In the genomic region with DNA sequence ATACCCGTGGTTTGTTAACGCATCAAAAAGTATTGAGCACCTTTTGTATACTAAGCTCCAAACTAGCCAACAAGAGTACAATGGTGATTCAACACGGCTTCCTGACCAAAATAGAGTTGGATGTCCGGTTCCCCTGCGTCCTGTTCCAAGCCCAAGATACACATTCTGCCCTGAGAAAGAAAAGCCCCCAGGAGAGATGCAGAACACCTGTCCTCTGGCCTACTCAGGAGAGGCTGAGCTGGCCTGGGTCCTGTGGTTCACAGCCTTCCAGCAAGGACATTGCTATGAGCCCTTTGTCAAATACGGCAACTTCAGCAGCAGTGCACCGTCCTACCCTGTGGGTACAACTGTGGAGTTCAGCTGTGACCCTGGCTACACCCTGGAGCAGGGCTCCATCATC, we compare ENCODE assay signal across 26 mouse cellular contexts. TPM values are rescaled to one million over a fixed set of nuclear protein-coding genes. Genes with fewer than 3 reads are reported as not detected.
DNase-seq lines count a peak whose midpoint lies in the region; ATAC-seq and TF ChIP-seq lines count a peak whose summit lies in the region.
"Had no signal": no experiment of that assay in that cellular context is flagged by ENCODE, and none has a peak within 500 bp of the region (broad histone marks: within the 10 kb centered on the region; RNA-seq: fewer than 3 reads in every experiment).

No protein-coding gene starts in this region.

- no peak for TF ChIP-seq POLR2A in heart, adult 2 months (IDR thresholded peaks at IDR 0.05; ENCODE audit: insufficient read depth, low read depth, low read length)

- H3K79me2 ChIP-seq in heart, adult 2 months (replicated peaks; ENCODE audit: control insufficient read depth, insufficient read depth, low read length): no peaks in the 10 kb centered on the region

- no peaks in the 10 kb centered on the region for H3K9me3 ChIP-seq in forebrain, embryonic 12.5 days
- no peaks in the 10 kb centered on the region for H3K9me3 ChIP-seq in forebrain, embryonic 11.5 days (ENCODE audit: control insufficient read depth, low read length)
- peaks cover 4% of the 10 kb centered on the region for H3K9me3 ChIP-seq in megakaryocyte, embryonic 14.5 days
- H3K9me3 ChIP-seq: embryonic facial prominence, embryonic 12.5 days; embryonic facial prominence, embryonic 15.5 days; forebrain, embryonic 13.5 days; hindbrain, embryonic 10.5 days; hindbrain, embryonic 13.5 days; intestine, embryonic 15.5 days had no signal

- H3K27ac ChIP-seq in forebrain, embryonic 12.5 days: no peak overlapping the region
- no peak overlapping the region for H3K27ac ChIP-seq in forebrain, embryonic 11.5 days (ENCODE audit: low read depth, low read length)
- H3K27ac ChIP-seq in heart, adult 2 months: peak overlapping the region; percentile 68
- H3K27ac ChIP-seq: embryonic facial prominence, embryonic 12.5 days; embryonic facial prominence, embryonic 15.5 days; forebrain, embryonic 13.5 days; hindbrain, embryonic 10.5 days; hindbrain, embryonic 13.5 days; intestine, embryonic 15.5 days had no signal

- no peak for DNase-seq in forebrain, embryonic 11.5 days (ENCODE audit: low spot score)
- no peak for DNase-seq in heart, adult 2 months
- DNase-seq in heart, postnatal 10 days: no peak
- DNase-seq in adrenal gland, adult 2 months: no peak
- DNase-seq: adrenal gland, adult 8-10 months; adrenal gland, postnatal 25 days; cerebellum, adult 11 months; cerebellum, adult 8-10 months; gastrocnemius, postnatal 25 days; heart, postnatal 36 days; kidney, adult 11 months; kidney, adult 8-10 months had no signal

- WGBS in forebrain, embryonic 12.5 days: 91% methylated on average over 7 of the region's 7 CpGs
- 89% methylated on average over 7 of the region's 7 CpGs for WGBS in forebrain, embryonic 11.5 days
- WGBS in heart, adult 2 months: 58% methylated on average over 7 of the region's 7 CpGs

- no peak overlapping the region for H3K4me3 ChIP-seq in forebrain, embryonic 12.5 days (replicated peaks)
- H3K4me3 ChIP-seq in forebrain, embryonic 11.5 days (ENCODE audit: low read depth, low read length): no peak overlapping the region
- H3K4me3 ChIP-seq in heart, adult 2 months: peak overlapping the region; percentile 22; the same call in 1 of the 2 replicates
- peak overlapping the region; percentile 26 for H3K4me3 ChIP-seq in megakaryocyte, embryonic 14.5 days (replicated peaks)
- H3K4me3 ChIP-seq: embryonic facial prominence, embryonic 12.5 days; embryonic facial prominence, embryonic 15.5 days; forebrain, embryonic 13.5 days; hindbrain, embryonic 10.5 days; hindbrain, embryonic 13.5 days; intestine, embryonic 15.5 days had no signal

- intact Hi-C loops in heart, adult 2 months (cut with DNase I): no loop called here
- intact Hi-C loops in heart, postnatal 10 days (cut with DNase I): no loop called here

- H3K27me3 ChIP-seq in forebrain, embryonic 12.5 days: peaks cover 83% of the 10 kb centered on the region
- H3K27me3 ChIP-seq in forebrain, embryonic 11.5 days (ENCODE audit: control insufficient read depth, insufficient read depth, low read length): peaks cover 2% of the 10 kb centered on the region; the same call in 1 of the 2 replicates
- H3K27me3 ChIP-seq in heart, adult 2 months (ENCODE audit: control insufficient read depth, insufficient read depth, low read length): 0 out of 2 replicates have a peak, but pooled peaks cover 2% of the 10 kb centered on the region
- H3K27me3 ChIP-seq in megakaryocyte, embryonic 14.5 days (replicated peaks): peaks cover 83% of the 10 kb centered on the region

- no peak for TF ChIP-seq EP300 in heart, adult 2 months (IDR thresholded peaks at IDR 0.05; ENCODE audit: insufficient read depth, low read depth, low read length)

- no peak for TF ChIP-seq CTCF in heart, adult 2 months (IDR thresholded peaks at IDR 0.05)

- peaks cover 21% of the 10 kb centered on the region; the same call in 1 of the 2 replicates for H3K36me3 ChIP-seq in forebrain, embryonic 12.5 days (replicated peaks)
- H3K36me3 ChIP-seq in forebrain, embryonic 11.5 days (ENCODE audit: control insufficient read depth, insufficient read depth, low read length): no peaks in the 10 kb centered on the region
- H3K36me3 ChIP-seq in heart, adult 2 months (ENCODE audit: control insufficient read depth, insufficient read depth, low read length): no peaks in the 10 kb centered on the region
- H3K36me3 ChIP-seq in megakaryocyte, embryonic 14.5 days (replicated peaks; ENCODE audit: low read length): no peaks in the 10 kb centered on the region
- H3K36me3 ChIP-seq: embryonic facial prominence, embryonic 12.5 days; embryonic facial prominence, embryonic 15.5 days; hindbrain, embryonic 10.5 days; intestine, embryonic 15.5 days had no signal

- ATAC-seq in forebrain, embryonic 12.5 days (ENCODE audit: low FRiP score): peak; percentile 30; the same call in 1 of the 2 replicates
- no peak for ATAC-seq in forebrain, embryonic 11.5 days (replicated peaks; ENCODE audit: low FRiP score)
- ATAC-seq in megakaryocyte, adult 5-6 weeks (ENCODE audit: poor library complexity, severe bottlenecking): no peak
- ATAC-seq: CD4-positive, CD25-positive, alpha-beta regulatory T cell, adult 4 months; forebrain, embryonic 13.5 days; forebrain, embryonic 16.5 days; intestine, embryonic 15.5 days had no signal

- no peak overlapping the region for H3K9ac ChIP-seq in forebrain, embryonic 12.5 days
- no peak overlapping the region for H3K9ac ChIP-seq in forebrain, embryonic 11.5 days (ENCODE audit: low read length)
- H3K9ac ChIP-seq in heart, adult 2 months (ENCODE audit: low read depth, low read length): no peak overlapping the region
- H3K9ac ChIP-seq: embryonic facial prominence, embryonic 12.5 days; embryonic facial prominence, embryonic 15.5 days; forebrain, embryonic 13.5 days; hindbrain, embryonic 13.5 days; intestine, embryonic 15.5 days had no signal

- no peak overlapping the region for H3K4me2 ChIP-seq in forebrain, embryonic 12.5 days
- no peak overlapping the region for H3K4me2 ChIP-seq in forebrain, embryonic 11.5 days (ENCODE audit: low read depth, low read length, severe bottlenecking)
- H3K4me2 ChIP-seq: embryonic facial prominence, embryonic 12.5 days; embryonic facial prominence, embryonic 15.5 days; forebrain, embryonic 13.5 days; hindbrain, embryonic 13.5 days; intestine, embryonic 15.5 days had no signal

- H3K4me1 ChIP-seq in forebrain, embryonic 12.5 days: no peaks in the 10 kb centered on the region
- no peaks in the 10 kb centered on the region for H3K4me1 ChIP-seq in forebrain, embryonic 11.5 days (replicated peaks; ENCODE audit: control insufficient read depth, insufficient read depth, low read length)
- H3K4me1 ChIP-seq in heart, adult 2 months (ENCODE audit: control insufficient read depth, insufficient read depth, low read length): peaks cover 4% of the 10 kb centered on the region
- H3K4me1 ChIP-seq in megakaryocyte, embryonic 14.5 days: no peaks in the 10 kb centered on the region; the same call in 1 of the 2 replicates
- H3K4me1 ChIP-seq: embryonic facial prominence, embryonic 12.5 days; embryonic facial prominence, embryonic 15.5 days; forebrain, embryonic 13.5 days; hindbrain, embryonic 13.5 days; intestine, embryonic 15.5 days had no signal

RNA-seq across cellular contexts. Expression of a gene that starts 9.0 kb away (rescaled TPM):
- polyA plus RNA-seq in forebrain, embryonic 12.5 days (2016; fragmentation: Nextera tagmentation; extraction: Ambion mirVana): 29.1 and 29.6 TPM in 2 replicates
- 29.6 and 30.5 TPM in 2 replicates for polyA plus RNA-seq in forebrain, embryonic 11.5 days (2014; fragmentation: Nextera tagmentation; extraction: Ambion mirVana)
- 10 to 100 TPM; 23.6 to 30.5 TPM for total RNA-seq in heart, adult 2 months (2021)
- polyA plus RNA-seq in heart, adult 2 months (2012; rRNA removed): 22.3 and 25.3 TPM in 2 replicates
- 10 to 100 TPM; 39.5 to 41.7 TPM for total RNA-seq in heart, postnatal 10 days (2021)
- polyA plus RNA-seq in megakaryocyte, embryonic 14.5 days (2012; ENCODE audit: insufficient read depth, low replicate concordance): 75.4 and 178 TPM in 2 replicates
- 51.2 and 64.5 TPM in 2 replicates for total RNA-seq in megakaryocyte, adult 5-6 weeks (2015)
- 21.0 and 26.3 TPM in 2 replicates for total RNA-seq in megakaryocyte, adult 5-6 weeks (2017)
- total RNA-seq in adrenal gland, adult 2 months (2021): 10 to 100 TPM; 47.1 to 53.2 TPM
- polyA plus RNA-seq in adrenal gland, adult 2 months (2012; rRNA removed): 69.1 and 70.3 TPM in 2 replicates

RNA-seq across cellular contexts. Expression of a gene that starts 42.9 kb away (rescaled TPM):
- 54.0 and 62.2 TPM in 2 replicates for polyA plus RNA-seq in forebrain, embryonic 12.5 days (2016; fragmentation: Nextera tagmentation; extraction: Ambion mirVana)
- 14.3 and 16.7 TPM in 2 replicates for polyA plus RNA-seq in forebrain, embryonic 11.5 days (2014; fragmentation: Nextera tagmentation; extraction: Ambion mirVana)
- total RNA-seq in heart, adult 2 months (2021): under 1 TPM; 0.68 to 0.80 TPM
- polyA plus RNA-seq in heart, adult 2 months (2012; rRNA removed): 0.59 and 0.70 TPM in 2 replicates
- under 1 TPM; 0.22 to 0.64 TPM for total RNA-seq in heart, postnatal 10 days (2021)
- not detected in 2 replicates for polyA plus RNA-seq in megakaryocyte, embryonic 14.5 days (2012; ENCODE audit: insufficient read depth, low replicate concordance)
- not detected in 2 replicates for total RNA-seq in megakaryocyte, adult 5-6 weeks (2015)
- not detected in 2 replicates for total RNA-seq in megakaryocyte, adult 5-6 weeks (2017)
- 1 to 10 TPM; 2.9 to 4.4 TPM for total RNA-seq in adrenal gland, adult 2 months (2021)
- 1.5 and 2.0 TPM in 2 replicates for polyA plus RNA-seq in adrenal gland, adult 2 months (2012; rRNA removed)
- total RNA-seq: common myeloid progenitor, adult 5-6 weeks had no signal
- polyA plus RNA-seq: C2C12; CD4-positive, CD25-positive, alpha-beta regulatory T cell, adult 4 months; heart, postnatal 0 days had no signal

RNA-seq across cellular contexts. Expression of a gene that starts 58.6 kb away (rescaled TPM):
- 20.6 and 21.2 TPM in 2 replicates for polyA plus RNA-seq in forebrain, embryonic 12.5 days (2016; fragmentation: Nextera tagmentation; extraction: Ambion mirVana)
- polyA plus RNA-seq in forebrain, embryonic 11.5 days (2014; fragmentation: Nextera tagmentation; extraction: Ambion mirVana): 18.8 and 22.1 TPM in 2 replicates
- total RNA-seq in heart, adult 2 months (2021): 1 to 10 TPM; 4.0 to 4.8 TPM
- 3.5 and 4.7 TPM in 2 replicates for polyA plus RNA-seq in heart, adult 2 months (2012; rRNA removed)
- 1 to 10 TPM; 4.9 to 7.4 TPM for total RNA-seq in heart, postnatal 10 days (2021)
- polyA plus RNA-seq in megakaryocyte, embryonic 14.5 days (2012; ENCODE audit: insufficient read depth, low replicate concordance): 5.9 and 7.0 TPM in 2 replicates
- total RNA-seq in megakaryocyte, adult 5-6 weeks (2015): 4.8 and 5.6 TPM in 2 replicates
- total RNA-seq in megakaryocyte, adult 5-6 weeks (2017): 3.5 and 5.3 TPM in 2 replicates
- 10 to 100 TPM in 1 of 2 experiments, 1 to 10 TPM in 1; 8.9 to 17.3 TPM for total RNA-seq in adrenal gland, adult 2 months (2021)
- polyA plus RNA-seq in adrenal gland, adult 2 months (2012; rRNA removed): 20.3 and 26.3 TPM in 2 replicates

Comparison
In these comparisons a context has a peak if more than half of its experiments do, and no peak if none do; other contexts are left out.
1. H3K4me3 ChIP-seq: peak in heart, adult 2 months (single experiment) and megakaryocyte, embryonic 14.5 days (single experiment); none in forebrain, embryonic 12.5 days (single experiment) and forebrain, embryonic 11.5 days (single experiment).